Mouse (Mus musculus) stomach, embryonic 15.5 days (tissue): Measurements from ENCODE around the gene Olfr63. TPM values are rescaled to one million over a fixed set of nuclear protein-coding genes. Genes with fewer than 3 reads are reported as not detected.
A peak's percentile ranks its signal among the peaks of the same experiment; 100 is the strongest.
"Not testable (repeated sequence)": the region's sequence is repeated elsewhere in the genome, so short reads cannot be mapped to it uniquely, and the experiment has no call there.

ENCODE experiments used
- ATAC-seq: fragments of 200-750 bp; cut with Nextera tagmentation; 2 replicates; pipeline ENCODE4 v1.8.0; 2017; ENCODE audit warnings: low read depth, moderate number of reproducible peaks, moderate TSS enrichment; ENCODE audit not compliant: insufficient read depth, low FRiP score
- H3K27ac ChIP-seq: fragments of 300-500 bp; sonication (generic); 2 replicates; pipeline ENCODE4 v1.5.1; 2015; ENCODE audit warnings: mild to moderate bottlenecking, inconsistent platforms
- H3K27me3 ChIP-seq: fragments of 300-500 bp; sonication (generic); replicated peaks from 2 replicates; pipeline ENCODE4 v1.6.1; 2015; ENCODE audit warnings: inconsistent platforms
- H3K36me3 ChIP-seq: fragments of 300-500 bp; sonication (generic); 2 replicates; pipeline ENCODE4 v1.6.1; 2015; ENCODE audit warnings: inconsistent platforms
- H3K4me1 ChIP-seq: fragments of 300-500 bp; sonication (generic); 2 replicates; pipeline ENCODE4 v1.6.1; 2015; ENCODE audit warnings: inconsistent platforms
- H3K4me2 ChIP-seq: fragments of 300-500 bp; sonication (generic); 2 replicates; pipeline ENCODE4 v1.6.1; 2015; ENCODE audit warnings: mild to moderate bottlenecking, inconsistent platforms
- H3K4me3 ChIP-seq: fragments of 300-500 bp; sonication (generic); replicated peaks from 2 replicates; pipeline ENCODE4 v1.5.1; 2015; ENCODE audit warnings: inconsistent platforms
- H3K9ac ChIP-seq: fragments of 300-500 bp; sonication (generic); 2 replicates; pipeline ENCODE4 v1.6.1; 2015; ENCODE audit warnings: inconsistent platforms
- H3K9me3 ChIP-seq: fragments of 300-500 bp; sonication (generic); 2 replicates; pipeline ENCODE4 v1.6.1; 2016; ENCODE audit warnings: inconsistent platforms
- WGBS: fragments of 180-500 bp; shearing (Covaris S2); methylation state at CpG from one replicate; pipeline ENCODE4 v1.1.7; 2015; 5-methylcytosine and 5-hydroxymethylcytosine counted together
- polyA plus RNA-seq: library from polyadenylated mRNA; unstranded; fragments of >200 nt; fragmentation: Nextera tagmentation; extraction: Ambion mirVana; gene quantifications from 2 replicates; pipeline ENCODE4 v1.2.1, GENCODE M21; 2015

Gene Olfr63
- polyA plus RNA-seq: 0.03 TPM in 2 replicates

- H3K4me2 ChIP-seq: no peak within 1 kb of the TSS
These were observed at the start of gene Olfr63 for GRCm38 (mm10) chr17:33264376-33264775. Gene Olfr63 (plus strand): TSS chr17:33264676.

GRCm38 (mm10) chr17:33221590-33221989 is 42.9 kb upstream of the Olfr63 start, which contains the start of gene Olfr1564:
Gene Olfr1564 (minus strand): TSS chr17:33221690.
- no peaks in the 10 kb centered on the region for H3K27me3 ChIP-seq
- no peak for ATAC-seq
- H3K4me1 ChIP-seq: no peaks in the 10 kb centered on the region
- H3K27ac ChIP-seq: no peak within 1 kb of the TSS
- WGBS: 86% methylated on average over 2 of the region's 2 CpGs
- no peak within 1 kb of the TSS for H3K4me3 ChIP-seq
- no peak within 1 kb of the TSS for H3K4me2 ChIP-seq
- H3K36me3 ChIP-seq: no peaks in the 10 kb centered on the region
- H3K9ac ChIP-seq: no peak within 1 kb of the TSS
- no peaks in the 10 kb centered on the region for H3K9me3 ChIP-seq

More at GRCm38 (mm10) chr17:33264376-33264775, at the start of gene Olfr63:
- no peak within 1 kb of the TSS for H3K4me3 ChIP-seq
- H3K27ac ChIP-seq: no peak within 1 kb of the TSS
- no peak for ATAC-seq
- no peaks in the 10 kb centered on the region for H3K9me3 ChIP-seq
- 67% methylated on average over 1 of the region's 1 CpGs for WGBS
- H3K27me3 ChIP-seq: no peaks in the 10 kb centered on the region
- no peaks in the 10 kb centered on the region for H3K4me1 ChIP-seq
- H3K9ac ChIP-seq: no peak within 1 kb of the TSS
- H3K36me3 ChIP-seq: no peaks in the 10 kb centered on the region

- not testable (repeated sequence) for ATAC-seq, H3K4me2 ChIP-seq, H3K9ac ChIP-seq, H3K9me3 ChIP-seq, H3K4me1 ChIP-seq, H3K27ac ChIP-seq, H3K4me3 ChIP-seq, H3K27me3 ChIP-seq
- peaks cover 12% of the 10 kb centered on the region for H3K36me3 ChIP-seq
- 91% methylated on average over 1 of the region's 1 CpGs for WGBS
These were observed 27.8 kb upstream of the Olfr63 start for GRCm38 (mm10) chr17:33236646-33237045.

- ATAC-seq: peak; percentile 95
- H3K4me1 ChIP-seq, H3K9me3 ChIP-seq, H3K4me3 ChIP-seq, H3K27ac ChIP-seq, H3K4me2 ChIP-seq, H3K36me3 ChIP-seq, H3K9ac ChIP-seq, H3K27me3 ChIP-seq: not testable (repeated sequence)
- WGBS: 35% methylated on average over 1 of the region's 34 CpGs
These were observed 9.8 kb upstream of the Olfr63 start, which contains the start of gene Zfp955a for GRCm38 (mm10) chr17:33254530-33255318. Gene Zfp955a (minus strand): TSS chr17:33255145.

- H3K27ac ChIP-seq, H3K4me1 ChIP-seq, H3K4me2 ChIP-seq, H3K27me3 ChIP-seq, H3K9me3 ChIP-seq, H3K9ac ChIP-seq, H3K36me3 ChIP-seq, H3K4me3 ChIP-seq: not testable (repeated sequence)
- no CpG with 5 or more reads among the region's 2 CpGs for WGBS
- ATAC-seq: 0 out of 2 replicates have a peak, but pooled peaks have one; percentile 5
These were observed 9.2 kb upstream of the Olfr63 start for GRCm38 (mm10) chr17:33255319-33255657.

- Histone ChIP-seq H3K4me3 (no peak overlapping the region), H3K4me1 (no peaks in the 10 kb centered on the region), H3K9me3 (no peaks in the 10 kb centered on the region), H3K27me3 (no peaks in the 10 kb centered on the region), H3K36me3 (no peaks in the 10 kb centered on the region), H3K9ac (no peak overlapping the region), H3K27ac (no peak overlapping the region), H3K4me2 (no peak overlapping the region)
- no peak for ATAC-seq
- whole genome bisulfite sequencing: 88% methylated on average over 9 of the region's 9 CpGs
These were observed 4.4 kb downstream of the Olfr63 start for GRCm38 (mm10) chr17:33268907-33269306.

- not testable (repeated sequence) for H3K27ac ChIP-seq, H3K4me3 ChIP-seq, H3K9me3 ChIP-seq, H3K4me1 ChIP-seq, H3K27me3 ChIP-seq, H3K4me2 ChIP-seq, H3K9ac ChIP-seq, H3K36me3 ChIP-seq
- WGBS: no CpG with 5 or more reads among the region's 25 CpGs
- peak; percentile 96 for ATAC-seq
These were observed 24.8 kb downstream of the Olfr63 start, which contains the start of gene Zfp955b for GRCm38 (mm10) chr17:33289039-33289875. Gene Zfp955b (plus strand): TSS chr17:33289544.

- ATAC-seq: peak; percentile 44; the same call in 1 of the 2 replicates
- WGBS: no CpG with 5 or more reads among the region's 9 CpGs
These were observed 25.3 kb downstream of the Olfr63 start for GRCm38 (mm10) chr17:33289876-33290149.

More at GRCm38 (mm10) chr17:33289876-33290149, 25.3 kb downstream of the Olfr63 start:
- H3K27ac ChIP-seq, H3K4me3 ChIP-seq, H3K27me3 ChIP-seq, H3K9me3 ChIP-seq, H3K4me1 ChIP-seq, H3K36me3 ChIP-seq, H3K9ac ChIP-seq, H3K4me2 ChIP-seq: not testable (repeated sequence)

Other genes with a start within 250 kb of the Olfr63 start
- 10.3 and 10.8 TPM in 2 replicates for gene Zfp763, start 231.3 kb upstream of the Olfr63 start, polyA plus RNA-seq
- gene 4921501E09Rik, start 196.6 kb upstream of the Olfr63 start, polyA plus RNA-seq: not detected in 2 replicates
- 7.8 and 9.1 TPM in 2 replicates for gene Zfp563, start 175.4 kb upstream of the Olfr63 start, polyA plus RNA-seq
- 0.04 TPM in 1 of 2 replicates, not detected in the other for gene Morc2b, start 125.0 kb upstream of the Olfr63 start, polyA plus RNA-seq
- gene Olfr55, start 96.2 kb upstream of the Olfr63 start, polyA plus RNA-seq: not detected in 2 replicates
- not detected in 2 replicates for gene Olfr239, start 73.4 kb upstream of the Olfr63 start, polyA plus RNA-seq
- not detected in 2 replicates for gene Olfr1564, start 43.0 kb upstream of the Olfr63 start, polyA plus RNA-seq
- 13.8 and 15.0 TPM in 2 replicates for gene Zfp955a, start 9.5 kb upstream of the Olfr63 start, polyA plus RNA-seq
- gene Zfp955b, start 24.9 kb downstream of the Olfr63 start, polyA plus RNA-seq: 10.9 and 11.5 TPM in 2 replicates
- 7.6 and 8.5 TPM in 2 replicates for gene Zfp81, start 94.2 kb downstream of the Olfr63 start, polyA plus RNA-seq
- 12.6 and 17.6 TPM in 2 replicates for gene Zfp101, start 130.0 kb downstream of the Olfr63 start, polyA plus RNA-seq
- gene Actl9, start 168.2 kb downstream of the Olfr63 start, polyA plus RNA-seq: not detected in 2 replicates